Mouse (Mus musculus) liver, postnatal 0 days (tissue): Measurements from ENCODE around the gene Sipa1l2. TPM values are rescaled to one million over a fixed set of nuclear protein-coding genes. Genes with fewer than 3 reads are reported as not detected.

Experiments
- ATAC-seq: fragments of 200-750 bp; cut with Nextera tagmentation; 2 replicates; pipeline ENCODE4 v1.8.0; 2017; ENCODE audit warnings: mild to moderate bottlenecking, moderate library complexity
- DNase-seq: peaks from one replicate; pipeline ENCODE4 v3.0.0-alpha.2; 2016
- H3K27ac ChIP-seq: fragments of 300-500 bp; sonication (generic); 2 replicates; pipeline ENCODE4 v1.5.1; 2014; ENCODE audit warnings: antibody characterized with exemption, moderate library complexity, mild to moderate bottlenecking, low read depth
- H3K27me3 ChIP-seq: fragments of 300-500 bp; sonication (generic); 2 replicates; pipeline ENCODE4 v1.6.1; 2014; ENCODE audit warnings: low read length, control low read depth, mixed read lengths; ENCODE audit not compliant: insufficient read depth
- H3K36me3 ChIP-seq: fragments of 300-500 bp; sonication (generic); replicated peaks from 2 replicates; pipeline ENCODE4 v1.6.1; 2014; ENCODE audit warnings: mild to moderate bottlenecking, control low read depth, low read length, moderate library complexity, mixed read lengths; ENCODE audit not compliant: insufficient read depth
- H3K4me1 ChIP-seq: fragments of 300-500 bp; sonication (generic); 2 replicates; pipeline ENCODE4 v1.6.1; 2014; ENCODE audit warnings: antibody characterized with exemption, mild to moderate bottlenecking, control low read depth; ENCODE audit not compliant: insufficient read depth
- H3K4me2 ChIP-seq: fragments of 300-500 bp; sonication (generic); 2 replicates; pipeline ENCODE4 v1.6.1; 2014; ENCODE audit warnings: low read depth, mild to moderate bottlenecking, low read length, moderate library complexity, mixed read lengths
- H3K4me3 ChIP-seq: fragments of 300-500 bp; sonication (generic); 2 replicates; pipeline ENCODE4 v1.5.1; 2014; ENCODE audit warnings: low read depth, low read length
- H3K9ac ChIP-seq: fragments of 300-500 bp; sonication (generic); replicated peaks from 2 replicates; pipeline ENCODE4 v1.6.1; 2014; ENCODE audit warnings: mild to moderate bottlenecking, moderate library complexity
- H3K9me3 ChIP-seq: fragments of 300-500 bp; sonication (generic); 2 replicates; pipeline ENCODE4 v1.6.1; 2016; ENCODE audit warnings: mild to moderate bottlenecking, control low read depth, low read length, mixed read lengths
- CTCF ChIP-seq: sonication (generic); IDR thresholded peaks from 2 replicates; pipeline ENCODE4 v1.5.1; 2016; ENCODE audit warnings: antibody characterized with exemption, low read depth
- EP300 ChIP-seq: IDR thresholded peaks from 2 replicates; pipeline ENCODE4 v1.6.1; 2016; ENCODE audit warnings: antibody characterized with exemption, low read depth, mild to moderate bottlenecking
- WGBS: fragments of 180-500 bp; shearing (Covaris S2); extraction: QIAGEN DNeasy Blood & Tissue Kit; methylation state at CpG from one replicate; pipeline ENCODE4 v1.1.7; 2014; ENCODE audit not compliant: insufficient replicate concordance; 5-methylcytosine and 5-hydroxymethylcytosine counted together
- polyA plus RNA-seq: library from polyadenylated mRNA; unstranded; fragments of >200 nt; fragmentation: Nextera tagmentation; extraction: Ambion mirVana; gene quantifications from 2 replicates; pipeline ENCODE4 v1.2.1, GENCODE M21; 2015

Gene Sipa1l2
- polyA plus RNA-seq, 1 experiment from 2014 or later, result 0.47 TPM

DNA sequence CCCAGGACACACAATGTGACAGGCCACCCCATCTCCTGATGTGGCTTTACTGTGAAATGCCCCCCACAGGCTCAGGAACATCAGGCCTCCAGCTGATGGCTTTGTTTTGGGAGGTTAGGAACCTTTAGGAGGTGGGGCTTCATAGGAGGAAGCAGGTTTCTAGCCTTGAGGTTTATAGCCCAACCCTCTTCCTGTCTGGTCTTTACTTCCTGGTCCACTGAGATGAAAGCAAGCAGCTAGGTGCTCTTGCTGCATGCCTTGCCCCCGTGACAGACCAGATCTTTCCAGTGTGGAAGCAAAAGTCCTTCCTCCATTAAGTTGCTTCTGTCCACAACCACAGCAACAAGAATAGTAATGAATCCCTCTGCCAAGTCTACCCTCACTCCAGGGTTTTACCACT is 38.0 kb downstream of the Sipa1l2 start:
- Histone ChIP-seq H3K36me3 (no peaks in the 10 kb centered on the region), H3K9ac (no peak overlapping the region), H3K4me3 (no peak overlapping the region), H3K4me1 (peaks cover 38% of the 10 kb centered on the region), H3K27ac (no peak overlapping the region), H3K27me3 (no peaks in the 10 kb centered on the region), H3K4me2 (no peak overlapping the region), H3K9me3 (no peaks in the 10 kb centered on the region)
- TF ChIP-seq EP300 (no peak), CTCF (no peak)
- ATAC-seq (peak; percentile 27; the same call in 1 of the 2 replicates), DNase-seq (no peak)
- WGBS, result 24% methylated on average over 1 of the region's 1 CpGs

DNA sequence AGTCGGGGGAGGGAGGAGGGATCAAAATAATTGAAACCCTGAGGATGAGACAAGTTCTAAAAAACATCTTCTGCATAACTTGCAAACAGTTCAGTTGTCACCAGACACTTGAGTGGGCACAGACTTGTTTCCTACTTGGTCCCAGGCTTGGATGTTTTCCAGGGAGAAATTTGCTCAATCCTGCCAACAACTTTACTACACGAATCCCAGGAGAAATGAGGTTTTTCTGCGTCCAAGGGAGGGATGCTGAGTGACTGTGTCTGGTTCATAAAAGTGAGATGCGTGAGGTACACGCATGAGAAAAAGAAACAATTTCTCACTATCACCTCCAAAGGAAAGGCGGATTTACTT is 38.5 kb downstream of the Sipa1l2 start:
- no peaks in the 10 kb centered on the region for H3K27me3 ChIP-seq
- peaks cover 38% of the 10 kb centered on the region for H3K4me1 ChIP-seq
- H3K4me2 ChIP-seq, result no peak overlapping the region
- no peak overlapping the region for H3K9ac ChIP-seq
- H3K9me3 ChIP-seq, result no peaks in the 10 kb centered on the region
- H3K4me3 ChIP-seq, result no peak overlapping the region
- DNase-seq, result no peak
- WGBS, result 62% methylated on average over 6 of the region's 6 CpGs
- no peaks in the 10 kb centered on the region for H3K36me3 ChIP-seq
- TF ChIP-seq EP300, result no peak
- TF ChIP-seq CTCF, result no peak
- ATAC-seq, result no peak
- no peak overlapping the region for H3K27ac ChIP-seq

DNA sequence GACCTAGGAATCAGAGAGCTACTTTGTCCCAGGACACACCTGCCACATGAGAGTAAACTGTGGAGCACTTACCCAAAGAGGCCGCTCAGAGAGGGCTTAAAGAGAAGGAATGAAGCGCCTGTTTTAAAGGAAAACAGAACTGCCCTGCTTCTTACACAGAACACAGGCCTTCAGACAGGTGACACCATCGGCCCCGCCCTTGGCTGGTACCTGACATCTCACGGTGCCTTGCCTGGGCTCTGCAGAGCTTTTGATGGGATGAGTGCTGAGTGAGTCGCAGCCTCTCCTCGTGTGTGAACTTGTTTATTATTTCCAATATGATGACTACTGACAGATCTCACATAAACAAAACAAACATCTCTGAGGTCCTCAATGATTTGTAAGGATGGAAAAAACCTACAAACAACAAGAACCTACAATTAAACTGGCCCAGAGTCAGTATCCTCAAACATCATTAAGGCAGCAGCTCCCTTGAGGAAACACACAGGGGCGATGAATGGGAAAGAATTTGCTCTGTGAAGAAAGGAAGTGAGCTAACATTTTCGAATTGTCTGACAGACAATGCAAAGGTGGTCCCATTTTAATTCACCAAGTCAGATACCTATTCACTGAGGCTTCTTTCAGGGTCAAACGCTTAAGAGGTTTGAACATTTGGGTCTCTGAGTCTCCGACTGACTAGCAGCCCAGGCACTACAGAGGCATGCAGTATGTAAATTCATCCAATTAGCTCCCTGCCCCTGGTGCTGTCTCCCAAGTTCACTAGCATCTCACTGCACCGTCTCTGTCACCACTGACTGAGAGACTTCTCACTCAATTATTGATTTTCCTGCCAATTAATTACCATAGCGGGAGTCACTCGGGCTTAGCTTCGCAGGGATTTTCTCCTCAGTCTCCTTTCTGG is 39.2 kb downstream of the Sipa1l2 start:
- no peak overlapping the region for H3K4me3 ChIP-seq
- H3K9ac ChIP-seq, result no peak overlapping the region
- DNase-seq (no peak), ATAC-seq (no peak)
- TF ChIP-seq CTCF, result no peak
- no peak for TF ChIP-seq EP300
- no peaks in the 10 kb centered on the region for H3K9me3 ChIP-seq
- no peak overlapping the region for H3K27ac ChIP-seq
- no peak overlapping the region for H3K4me2 ChIP-seq
- 65% methylated on average over 15 of the region's 15 CpGs for WGBS
- H3K36me3 ChIP-seq, result no peaks in the 10 kb centered on the region
- H3K4me1 ChIP-seq, result peaks cover 38% of the 10 kb centered on the region
- no peaks in the 10 kb centered on the region for H3K27me3 ChIP-seq

GRCm38 (mm10) chr8:125529019-125529418 is 40.6 kb downstream of the Sipa1l2 start:
- no peak overlapping the region for H3K9ac ChIP-seq
- no peak overlapping the region for H3K27ac ChIP-seq
- H3K27me3 ChIP-seq, result no peaks in the 10 kb centered on the region
- no peak overlapping the region for H3K4me2 ChIP-seq
- peaks cover 37% of the 10 kb centered on the region for H3K4me1 ChIP-seq
- TF ChIP-seq EP300 (no peak), CTCF (no peak)
- 68% methylated on average over 6 of the region's 6 CpGs for WGBS
- H3K4me3 ChIP-seq, result no peak overlapping the region
- no peaks in the 10 kb centered on the region for H3K9me3 ChIP-seq
- no peaks in the 10 kb centered on the region for H3K36me3 ChIP-seq
- no peak for DNase-seq
- ATAC-seq, result no peak

DNA sequence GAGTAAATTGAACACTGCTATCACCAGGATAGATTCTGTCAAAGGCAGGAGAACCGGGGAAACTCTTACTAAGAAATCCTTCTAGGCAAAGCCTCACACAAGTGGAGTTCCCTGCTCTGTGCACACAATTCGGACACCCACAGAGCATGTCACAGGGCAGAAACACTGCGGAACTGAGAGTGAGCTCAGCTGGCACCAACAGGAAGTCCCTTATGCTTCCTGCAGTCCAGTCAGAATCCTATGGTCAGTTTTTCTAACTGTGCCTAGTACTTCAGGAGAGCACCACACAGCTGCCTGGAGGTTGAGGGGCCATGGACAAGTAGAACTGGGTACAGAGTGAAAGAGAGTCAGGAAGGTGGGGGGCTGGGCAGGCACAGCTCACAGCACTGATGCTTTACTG is 41.7 kb downstream of the Sipa1l2 start:
- Histone ChIP-seq H3K4me1 (peaks cover 36% of the 10 kb centered on the region), H3K36me3 (no peaks in the 10 kb centered on the region), H3K4me3 (no peak overlapping the region), H3K9ac (no peak overlapping the region), H3K9me3 (no peaks in the 10 kb centered on the region), H3K4me2 (no peak overlapping the region), H3K27ac (peak overlapping the region; percentile 22; the same call in 1 of the 2 replicates), H3K27me3 (no peaks in the 10 kb centered on the region)
- no peak for DNase-seq
- TF ChIP-seq EP300, result no peak
- no peak for TF ChIP-seq CTCF
- 39% methylated on average over 3 of the region's 3 CpGs for WGBS
- ATAC-seq, result 0 out of 2 replicates have a peak, but pooled peaks have one; percentile 9

GRCm38 (mm10) chr8:125526999-125527398 is 42.6 kb downstream of the Sipa1l2 start:
- DNase-seq, result no peak
- no peak overlapping the region for H3K4me2 ChIP-seq
- no peak for ATAC-seq
- WGBS, result 37% methylated on average over 7 of the region's 7 CpGs
- H3K4me1 ChIP-seq, result peaks cover 33% of the 10 kb centered on the region
- H3K9me3 ChIP-seq, result no peaks in the 10 kb centered on the region
- no peak overlapping the region for H3K4me3 ChIP-seq
- no peaks in the 10 kb centered on the region for H3K27me3 ChIP-seq
- no peak for TF ChIP-seq EP300
- TF ChIP-seq CTCF, result no peak
- no peak overlapping the region for H3K27ac ChIP-seq
- H3K36me3 ChIP-seq, result no peaks in the 10 kb centered on the region
- no peak overlapping the region for H3K9ac ChIP-seq

DNA sequence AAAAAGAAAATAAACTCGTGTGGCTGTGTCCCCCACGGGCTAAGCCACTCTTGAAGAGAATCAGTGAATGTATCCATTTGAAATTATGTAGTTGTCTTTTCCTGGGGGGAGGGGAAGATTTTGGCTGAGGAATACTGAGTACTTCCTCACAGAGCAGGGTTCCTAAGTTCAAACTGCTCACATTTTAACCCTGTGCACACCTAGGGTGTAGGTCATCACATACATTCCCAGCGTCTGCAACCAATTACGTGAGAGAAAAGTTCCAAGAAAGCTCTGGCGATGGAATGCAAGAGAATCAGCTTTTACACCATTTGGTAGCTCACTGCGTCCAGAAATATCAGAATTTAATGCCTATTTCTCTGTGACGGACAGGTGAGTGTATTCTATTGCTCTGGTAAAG is 43.0 kb downstream of the Sipa1l2 start:
- H3K4me3 ChIP-seq, result no peak overlapping the region
- H3K27me3 ChIP-seq, result no peaks in the 10 kb centered on the region
- WGBS, result 55% methylated on average over 7 of the region's 7 CpGs
- H3K27ac ChIP-seq, result no peak overlapping the region
- DNase-seq (no peak), ATAC-seq (no peak)
- no peaks in the 10 kb centered on the region for H3K36me3 ChIP-seq
- no peak overlapping the region for H3K4me2 ChIP-seq
- peaks cover 30% of the 10 kb centered on the region for H3K4me1 ChIP-seq
- no peak overlapping the region for H3K9ac ChIP-seq
- H3K9me3 ChIP-seq, result no peaks in the 10 kb centered on the region
- TF ChIP-seq EP300, result no peak
- TF ChIP-seq CTCF, result no peak
